Mouse (Mus musculus) liver, postnatal 0 days (tissue): ENCODE measurements around the gene Fam204a.

Source experiments
- CTCF ChIP-seq: sonication (generic); IDR thresholded peaks from 2 replicates; pipeline ENCODE4 v1.5.1; 2016; ENCODE audit warnings: antibody characterized with exemption, low read depth
- EP300 ChIP-seq: IDR thresholded peaks from 2 replicates; pipeline ENCODE4 v1.6.1; 2016; ENCODE audit warnings: antibody characterized with exemption, low read depth, mild to moderate bottlenecking

DNA sequence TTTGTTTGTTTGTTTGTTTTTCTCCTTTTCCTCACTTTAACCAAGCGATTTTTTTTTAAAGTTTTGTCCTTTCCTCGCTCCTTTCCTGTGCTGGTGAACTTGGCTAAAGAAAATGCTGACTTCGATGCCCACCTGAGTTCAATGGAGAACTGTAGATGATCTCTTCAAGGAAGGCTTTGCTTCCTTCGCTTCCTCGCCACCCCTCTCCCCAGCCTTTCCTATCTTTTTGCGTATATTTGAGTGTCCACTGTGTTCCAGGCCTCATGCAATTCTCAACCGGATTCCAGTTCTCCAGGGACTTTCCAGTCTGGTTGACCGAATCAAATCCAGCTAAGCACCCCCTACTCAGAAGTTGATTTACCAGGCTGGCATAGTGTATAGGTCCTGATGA is 339 bp upstream of the Fam204a start:
- TF ChIP-seq CTCF (no peak), EP300 (no peak)
